Mouse (Mus musculus) hindbrain, embryonic 14.5 days (tissue): Measurements from ENCODE around the gene Lypla2. TPM values are rescaled to one million over a fixed set of nuclear protein-coding genes. Genes with fewer than 3 reads are reported as not detected.

Experiments
- ATAC-seq: fragments of 200-750 bp; cut with Nextera tagmentation; 2 replicates; pipeline ENCODE4 v1.8.0; 2017; ENCODE audit warnings: moderate number of reproducible peaks, mild to moderate bottlenecking, moderate TSS enrichment, moderate library complexity; ENCODE audit not compliant: low FRiP score
- DNase-seq: peaks from one replicate; pipeline ENCODE4 v3.0.0-alpha.2; 2015; ENCODE audit warnings: low spot score
- H3K27ac ChIP-seq: fragments of 300-500 bp; sonication (generic); 2 replicates; pipeline ENCODE4 v1.5.1; 2014; ENCODE audit warnings: mild to moderate bottlenecking, moderate library complexity
- H3K27me3 ChIP-seq: fragments of 300-500 bp; sonication (generic); 2 replicates; pipeline ENCODE4 v1.6.1; 2014; ENCODE audit warnings: mild to moderate bottlenecking, low read length, mixed read lengths; ENCODE audit not compliant: control insufficient read depth, insufficient read depth
- H3K36me3 ChIP-seq: fragments of 300-500 bp; sonication (generic); replicated peaks from 2 replicates; pipeline ENCODE4 v1.6.1; 2014; ENCODE audit not compliant: control insufficient read depth, insufficient read depth
- H3K4me1 ChIP-seq: fragments of 300-500 bp; sonication (generic); replicated peaks from 2 replicates; pipeline ENCODE4 v1.6.1; 2014; ENCODE audit warnings: antibody characterized with exemption, low read length, mixed read lengths; ENCODE audit not compliant: control insufficient read depth, insufficient read depth
- H3K4me2 ChIP-seq: fragments of 300-500 bp; sonication (generic); replicated peaks from 2 replicates; pipeline ENCODE4 v1.6.1; 2014; ENCODE audit warnings: mild to moderate bottlenecking, moderate library complexity
- H3K4me3 ChIP-seq: fragments of 300-500 bp; sonication (generic); replicated peaks from 2 replicates; pipeline ENCODE4 v1.5.1; 2014; ENCODE audit warnings: mild to moderate bottlenecking, low read length
- H3K9ac ChIP-seq: fragments of 300-500 bp; sonication (generic); 2 replicates; pipeline ENCODE4 v1.6.1; 2014
- H3K9me3 ChIP-seq: fragments of 300-500 bp; sonication (generic); 2 replicates; pipeline ENCODE4 v1.6.1; 2016; ENCODE audit warnings: low read length; ENCODE audit not compliant: control insufficient read depth
- WGBS: fragments of 180-500 bp; shearing (Covaris S2); extraction: QIAGEN DNeasy Blood & Tissue Kit; methylation state at CpG from one replicate; pipeline ENCODE4 v1.1.7; 2014; 5-methylcytosine and 5-hydroxymethylcytosine counted together
- polyA plus RNA-seq: library from polyadenylated mRNA; unstranded; fragments of >200 nt; fragmentation: Nextera tagmentation; extraction: Ambion mirVana; gene quantifications from 2 replicates; pipeline ENCODE4 v1.2.1, GENCODE M21; 2014

Lypla2 gene
- polyA plus RNA-seq, 1 experiment from 2014 or later = 191 TPM

GRCm38 (mm10) chr4:135995118-135995517, 22.7 kb upstream of the Lypla2 start:
- Histone ChIP-seq H3K9me3 (peaks cover 7% of the 10 kb centered on the region; the same call in 1 of the 2 replicates), H3K4me3 (no peak overlapping the region), H3K9ac (no peak overlapping the region), H3K4me2 (no peak overlapping the region), H3K36me3 (no peaks in the 10 kb centered on the region), H3K4me1 (no peaks in the 10 kb centered on the region), H3K27me3 (no peaks in the 10 kb centered on the region), H3K27ac (no peak overlapping the region)
- 89% methylated on average over 4 of the region's 4 CpGs for WGBS
- no peak for ATAC-seq
- no peak for DNase-seq

GRCm38 (mm10) chr4:135993941-135994340, 21.5 kb upstream of the Lypla2 start:
- over 99% methylated on average over 6 of the region's 6 CpGs for WGBS
- Histone ChIP-seq H3K4me2 (no peak overlapping the region), H3K4me1 (no peaks in the 10 kb centered on the region), H3K27ac (no peak overlapping the region), H3K9ac (no peak overlapping the region), H3K4me3 (no peak overlapping the region), H3K27me3 (no peaks in the 10 kb centered on the region), H3K9me3 (peaks cover 7% of the 10 kb centered on the region; the same call in 1 of the 2 replicates), H3K36me3 (no peaks in the 10 kb centered on the region)
- DNase-seq (no peak), ATAC-seq (no peak)

GRCm38 (mm10) chr4:135987714-135988113, 15.3 kb upstream of the Lypla2 start:
- Histone ChIP-seq H3K9me3 (no peaks in the 10 kb centered on the region), H3K27me3 (no peaks in the 10 kb centered on the region), H3K27ac (peak overlapping the region; percentile 90), H3K4me1 (peaks cover 13% of the 10 kb centered on the region), H3K4me2 (peak overlapping the region; percentile 93), H3K9ac (peak overlapping the region; percentile 84), H3K36me3 (peaks cover 25% of the 10 kb centered on the region), H3K4me3 (peak overlapping the region; percentile 97)
- ATAC-seq = no peak
- no peak for DNase-seq
- 65% methylated on average over 9 of the region's 9 CpGs for WGBS

GRCm38 (mm10) chr4:135986943-135987710, 14.7 kb upstream of the Lypla2 start, which contains the start of gene Pithd1:
Pithd1 (minus strand) TSS chr4:135987264.
- H3K9ac ChIP-seq = peak within 1 kb of the TSS; percentile 84
- ATAC-seq (peak; percentile 93), DNase-seq (peak; percentile 94)
- no peaks in the 10 kb centered on the region for H3K27me3 ChIP-seq
- under 1% methylated on average over 73 of the region's 81 CpGs for WGBS
- peak within 1 kb of the TSS; percentile 90 for H3K27ac ChIP-seq
- peak within 1 kb of the TSS; percentile 97 for H3K4me3 ChIP-seq
- H3K36me3 ChIP-seq = peaks cover 26% of the 10 kb centered on the region
- peak within 1 kb of the TSS; percentile 93 for H3K4me2 ChIP-seq
- peaks cover 13% of the 10 kb centered on the region for H3K4me1 ChIP-seq
- H3K9me3 ChIP-seq = no peaks in the 10 kb centered on the region

- H3K4me2 ChIP-seq = peak overlapping the region; percentile 93
- H3K36me3 ChIP-seq = peaks cover 26% of the 10 kb centered on the region
- H3K9ac ChIP-seq = peak overlapping the region; percentile 84
- H3K27me3 ChIP-seq = no peaks in the 10 kb centered on the region
- H3K27ac ChIP-seq = peak overlapping the region; percentile 90
- WGBS = 8% methylated on average over 21 of the region's 23 CpGs
- peak overlapping the region; percentile 97 for H3K4me3 ChIP-seq
- ATAC-seq = no peak
- DNase-seq = no peak
- H3K9me3 ChIP-seq = no peaks in the 10 kb centered on the region
- peaks cover 13% of the 10 kb centered on the region for H3K4me1 ChIP-seq
These were observed 14.0 kb upstream of the Lypla2 start for GRCm38 (mm10) chr4:135986301-135986942.

- WGBS = 95% methylated on average over 7 of the region's 7 CpGs
- H3K4me2 ChIP-seq = peak overlapping the region; percentile 93
- H3K27me3 ChIP-seq = no peaks in the 10 kb centered on the region
- H3K4me3 ChIP-seq = peak overlapping the region; percentile 97
- H3K36me3 ChIP-seq = peaks cover 26% of the 10 kb centered on the region
- no peak for ATAC-seq
- no peaks in the 10 kb centered on the region for H3K9me3 ChIP-seq
- H3K4me1 ChIP-seq = peaks cover 13% of the 10 kb centered on the region
- H3K27ac ChIP-seq = no peak overlapping the region
- no peak for DNase-seq
- peak overlapping the region; percentile 84 for H3K9ac ChIP-seq
These were observed 13.3 kb upstream of the Lypla2 start for GRCm38 (mm10) chr4:135985769-135986168.

GRCm38 (mm10) chr4:135985193-135985592, 12.8 kb upstream of the Lypla2 start:
- Histone ChIP-seq H3K36me3 (peaks cover 32% of the 10 kb centered on the region), H3K9me3 (no peaks in the 10 kb centered on the region), H3K27me3 (no peaks in the 10 kb centered on the region), H3K4me1 (peaks cover 13% of the 10 kb centered on the region), H3K4me3 (no peak overlapping the region), H3K27ac (no peak overlapping the region), H3K9ac (no peak overlapping the region), H3K4me2 (peak overlapping the region; percentile 93; the same call in 1 of the 2 replicates)
- DNase-seq (no peak), ATAC-seq (no peak)
- 94% methylated on average over 5 of the region's 5 CpGs for WGBS

- Histone ChIP-seq H3K4me1 (peaks cover 13% of the 10 kb centered on the region), H3K9ac (no peak overlapping the region), H3K36me3 (peaks cover 32% of the 10 kb centered on the region), H3K27ac (no peak overlapping the region), H3K9me3 (no peaks in the 10 kb centered on the region), H3K4me2 (no peak overlapping the region), H3K27me3 (no peaks in the 10 kb centered on the region), H3K4me3 (no peak overlapping the region)
- no peak for ATAC-seq
- no peak for DNase-seq
- 90% methylated on average over 5 of the region's 5 CpGs for WGBS
These were observed 12.1 kb upstream of the Lypla2 start for GRCm38 (mm10) chr4:135984556-135984955.

- no peaks in the 10 kb centered on the region for H3K9me3 ChIP-seq
- no peak for DNase-seq
- H3K9ac ChIP-seq = no peak overlapping the region
- H3K4me1 ChIP-seq = peaks cover 10% of the 10 kb centered on the region
- 79% methylated on average over 7 of the region's 7 CpGs for WGBS
- H3K27ac ChIP-seq = no peak overlapping the region
- H3K4me2 ChIP-seq = no peak overlapping the region
- peaks cover 53% of the 10 kb centered on the region for H3K36me3 ChIP-seq
- H3K4me3 ChIP-seq = no peak overlapping the region
- H3K27me3 ChIP-seq = no peaks in the 10 kb centered on the region
- ATAC-seq = no peak
These were observed 9.2 kb upstream of the Lypla2 start for GRCm38 (mm10) chr4:135981524-135982063.
